ENCODE assay signal across 23 mouse cellular contexts in genomic region chr4:111077810-111078209, GRCm38 (mm10).
DNase-seq lines count a peak whose midpoint lies in the region; ATAC-seq lines count a peak whose summit lies in the region.
"Had no signal": no experiment of that assay in that cellular context is flagged by ENCODE, and none has a peak within 500 bp of the region (broad histone marks: within the 10 kb centered on the region; RNA-seq: fewer than 3 reads in every experiment).

No protein-coding gene starts in this region.

- H3K4me3 ChIP-seq in limb, embryonic 11.5 days (ENCODE audit: low read depth, low read length) = no peak overlapping the region
- H3K4me3 ChIP-seq in limb, embryonic 10.5 days = no peak overlapping the region
- no peak overlapping the region for H3K4me3 ChIP-seq in midbrain, embryonic 16.5 days (ENCODE audit: low read depth, low read length)
- H3K4me3 ChIP-seq in midbrain, embryonic 10.5 days = no peak overlapping the region
- H3K4me3 ChIP-seq in embryonic facial prominence, embryonic 15.5 days (replicated peaks) = no peak overlapping the region
- H3K4me3 ChIP-seq: erythroblast, embryonic 14.5 days; forebrain, embryonic 12.5 days; forebrain, embryonic 15.5 days; heart, embryonic 12.5 days; heart, embryonic 15.5 days; hindbrain, embryonic 10.5 days; hindbrain, embryonic 15.5 days had no signal

- 0 out of 2 replicates have a peak, but pooled peaks have one; percentile 53 for ATAC-seq in limb, embryonic 11.5 days (ENCODE audit: insufficient number of reproducible peaks, low FRiP score, low TSS enrichment, low read depth)
- 0 out of 2 replicates have a peak, but pooled peaks have one; percentile 21 for ATAC-seq in midbrain, embryonic 16.5 days
- peak; percentile 43; the same call in 1 of the 2 replicates for ATAC-seq in embryonic facial prominence, embryonic 15.5 days (ENCODE audit: insufficient number of reproducible peaks, low FRiP score, low TSS enrichment, low read depth)
- ATAC-seq: CD4-positive, CD25-positive, alpha-beta regulatory T cell, adult 4 months; forebrain, embryonic 15.5 days had no signal

- no peak overlapping the region for H3K4me2 ChIP-seq in limb, embryonic 11.5 days (ENCODE audit: low read depth, severe bottlenecking)
- H3K4me2 ChIP-seq in midbrain, embryonic 16.5 days (ENCODE audit: low read length) = no peak overlapping the region
- no peak overlapping the region for H3K4me2 ChIP-seq in embryonic facial prominence, embryonic 15.5 days (replicated peaks)
- H3K4me2 ChIP-seq: forebrain, embryonic 12.5 days; forebrain, embryonic 15.5 days; heart, embryonic 12.5 days; heart, embryonic 15.5 days; hindbrain, embryonic 15.5 days had no signal

- no peaks in the 10 kb centered on the region for H3K9me3 ChIP-seq in limb, embryonic 11.5 days (ENCODE audit: control insufficient read depth, low read length)
- H3K9me3 ChIP-seq in limb, embryonic 10.5 days (replicated peaks) = no peaks in the 10 kb centered on the region
- H3K9me3 ChIP-seq in midbrain, embryonic 16.5 days (replicated peaks; ENCODE audit: control insufficient read depth, low read length, poor library complexity, severe bottlenecking) = no peaks in the 10 kb centered on the region
- no peaks in the 10 kb centered on the region for H3K9me3 ChIP-seq in midbrain, embryonic 10.5 days (replicated peaks)
- no peaks in the 10 kb centered on the region for H3K9me3 ChIP-seq in embryonic facial prominence, embryonic 15.5 days (replicated peaks)
- H3K9me3 ChIP-seq: forebrain, embryonic 12.5 days; forebrain, embryonic 15.5 days; heart, embryonic 12.5 days; heart, embryonic 15.5 days; hindbrain, embryonic 10.5 days; hindbrain, embryonic 15.5 days had no signal

- DNase-seq in limb, embryonic 11.5 days (ENCODE audit: low spot score) = no peak
- no peak for DNase-seq in limb, embryonic 10.5 days (ENCODE audit: low spot score)
- no peak for DNase-seq in midbrain, embryonic 10.5 days (ENCODE audit: low spot score)
- DNase-seq in cerebellum, adult 9-10 months = no peak
- DNase-seq: adrenal gland, adult 2 months; adrenal gland, postnatal 14 days; cerebellum, adult 11-12 months; cerebellum, adult 8-10 months; cerebellum, postnatal 14 days; gastrocnemius, postnatal 25 days; heart, adult 18-20 months; heart, postnatal 10 days; heart, postnatal 36 days had no signal

- H3K36me3 ChIP-seq in limb, embryonic 11.5 days (ENCODE audit: control insufficient read depth, insufficient read depth, low read length) = no peaks in the 10 kb centered on the region
- H3K36me3 ChIP-seq in limb, embryonic 10.5 days = no peaks in the 10 kb centered on the region
- no peaks in the 10 kb centered on the region for H3K36me3 ChIP-seq in midbrain, embryonic 16.5 days (ENCODE audit: control insufficient read depth, insufficient read depth, low read length)
- H3K36me3 ChIP-seq in midbrain, embryonic 10.5 days = no peaks in the 10 kb centered on the region
- no peaks in the 10 kb centered on the region for H3K36me3 ChIP-seq in embryonic facial prominence, embryonic 15.5 days
- H3K36me3 ChIP-seq: forebrain, embryonic 12.5 days; forebrain, embryonic 15.5 days; heart, embryonic 12.5 days; heart, embryonic 15.5 days; hindbrain, embryonic 10.5 days; hindbrain, embryonic 15.5 days had no signal

- no peak overlapping the region for H3K27ac ChIP-seq in limb, embryonic 11.5 days (replicated peaks; ENCODE audit: low read depth, low read length)
- H3K27ac ChIP-seq in limb, embryonic 10.5 days = no peak overlapping the region
- H3K27ac ChIP-seq in midbrain, embryonic 16.5 days (ENCODE audit: low read length) = no peak overlapping the region
- H3K27ac ChIP-seq in midbrain, embryonic 10.5 days (replicated peaks) = no peak overlapping the region
- no peak overlapping the region for H3K27ac ChIP-seq in embryonic facial prominence, embryonic 15.5 days (replicated peaks)
- H3K27ac ChIP-seq: forebrain, embryonic 12.5 days; forebrain, embryonic 15.5 days; heart, embryonic 15.5 days; hindbrain, embryonic 10.5 days; hindbrain, embryonic 15.5 days had no signal

- WGBS in limb, embryonic 11.5 days = 76% methylated on average over 3 of the region's 3 CpGs
- WGBS in limb, embryonic 10.5 days = 86% methylated on average over 3 of the region's 3 CpGs
- WGBS in midbrain, embryonic 16.5 days = 90% methylated on average over 3 of the region's 3 CpGs
- 91% methylated on average over 3 of the region's 3 CpGs for WGBS in midbrain, embryonic 10.5 days
- WGBS in embryonic facial prominence, embryonic 15.5 days = 77% methylated on average over 3 of the region's 3 CpGs

- H3K9ac ChIP-seq in limb, embryonic 11.5 days (ENCODE audit: low read length) = no peak overlapping the region
- no peak overlapping the region for H3K9ac ChIP-seq in midbrain, embryonic 16.5 days (ENCODE audit: low read depth, low read length)
- H3K9ac ChIP-seq in embryonic facial prominence, embryonic 15.5 days = no peak overlapping the region
- H3K9ac ChIP-seq: forebrain, embryonic 12.5 days; forebrain, embryonic 15.5 days; heart, embryonic 12.5 days; heart, embryonic 15.5 days; hindbrain, embryonic 15.5 days had no signal

- H3K4me1 ChIP-seq in limb, embryonic 11.5 days (ENCODE audit: control insufficient read depth, insufficient read depth, low read length) = no peaks in the 10 kb centered on the region
- H3K4me1 ChIP-seq in limb, embryonic 10.5 days = no peaks in the 10 kb centered on the region
- H3K4me1 ChIP-seq in midbrain, embryonic 16.5 days (ENCODE audit: control insufficient read depth, insufficient read depth, low read length) = no peaks in the 10 kb centered on the region
- H3K4me1 ChIP-seq in midbrain, embryonic 10.5 days = no peaks in the 10 kb centered on the region
- H3K4me1 ChIP-seq in embryonic facial prominence, embryonic 15.5 days = no peaks in the 10 kb centered on the region
- H3K4me1 ChIP-seq: forebrain, embryonic 12.5 days; forebrain, embryonic 15.5 days; heart, embryonic 15.5 days; hindbrain, embryonic 10.5 days; hindbrain, embryonic 15.5 days had no signal

- H3K27me3 ChIP-seq in limb, embryonic 11.5 days (ENCODE audit: control insufficient read depth, insufficient read depth, low read length) = no peaks in the 10 kb centered on the region
- H3K27me3 ChIP-seq in limb, embryonic 10.5 days (ENCODE audit: low read depth, poor library complexity, severe bottlenecking) = no peaks in the 10 kb centered on the region
- no peaks in the 10 kb centered on the region for H3K27me3 ChIP-seq in midbrain, embryonic 16.5 days (ENCODE audit: control insufficient read depth, insufficient read depth, low read depth, low read length)
- no peaks in the 10 kb centered on the region for H3K27me3 ChIP-seq in midbrain, embryonic 10.5 days (ENCODE audit: low read depth, poor library complexity, severe bottlenecking)
- H3K27me3 ChIP-seq in embryonic facial prominence, embryonic 15.5 days = no peaks in the 10 kb centered on the region
- H3K27me3 ChIP-seq: forebrain, embryonic 12.5 days; forebrain, embryonic 15.5 days; heart, embryonic 12.5 days; heart, embryonic 15.5 days; hindbrain, embryonic 15.5 days had no signal
